Mouse (Mus musculus): ENCODE results near the gene Cgref1.

DNA sequence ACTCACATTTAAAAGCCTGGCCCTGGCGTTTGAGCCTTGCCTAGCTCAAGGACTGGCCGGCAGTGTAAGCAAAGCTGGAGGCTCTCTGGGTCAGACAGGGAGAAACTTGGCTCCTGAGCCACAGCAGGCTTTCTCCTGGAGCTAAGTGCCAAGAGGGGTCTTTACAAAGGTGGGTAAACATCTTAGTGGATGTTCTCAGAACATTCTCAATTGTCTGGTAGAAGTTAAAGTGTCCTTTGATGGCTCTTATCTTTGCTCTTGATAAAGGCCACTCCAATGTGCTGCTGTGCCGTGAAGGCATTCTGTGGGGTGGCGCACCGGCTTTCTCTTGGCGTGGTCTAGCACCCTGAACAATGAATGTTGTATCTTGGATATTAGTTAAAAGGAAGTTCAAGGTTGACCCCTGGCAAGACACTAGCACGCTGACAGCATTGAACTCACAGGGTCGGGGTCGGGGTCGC is 22.8 kb downstream of the Cgref1 start:
- TF ChIP-seq POLR2A (IDR thresholded peaks at IDR 0.05; ENCODE audit: borderline replicate concordance, extremely low read depth, low read depth, low read length) = no peak
- TF ChIP-seq CTCF (IDR thresholded peaks at IDR 0.05; ENCODE audit: insufficient read depth, low read length) = no peak

Measured in lung, adult 2 months (tissue).